Mouse (Mus musculus): ENCODE measurements around the gene Des. TPM values are rescaled to one million over a fixed set of nuclear protein-coding genes. Genes with fewer than 3 reads are reported as not detected.

The Des gene
- under 1 TPM; 0.11 to 0.38 TPM for total RNA-seq (2023)

DNA sequence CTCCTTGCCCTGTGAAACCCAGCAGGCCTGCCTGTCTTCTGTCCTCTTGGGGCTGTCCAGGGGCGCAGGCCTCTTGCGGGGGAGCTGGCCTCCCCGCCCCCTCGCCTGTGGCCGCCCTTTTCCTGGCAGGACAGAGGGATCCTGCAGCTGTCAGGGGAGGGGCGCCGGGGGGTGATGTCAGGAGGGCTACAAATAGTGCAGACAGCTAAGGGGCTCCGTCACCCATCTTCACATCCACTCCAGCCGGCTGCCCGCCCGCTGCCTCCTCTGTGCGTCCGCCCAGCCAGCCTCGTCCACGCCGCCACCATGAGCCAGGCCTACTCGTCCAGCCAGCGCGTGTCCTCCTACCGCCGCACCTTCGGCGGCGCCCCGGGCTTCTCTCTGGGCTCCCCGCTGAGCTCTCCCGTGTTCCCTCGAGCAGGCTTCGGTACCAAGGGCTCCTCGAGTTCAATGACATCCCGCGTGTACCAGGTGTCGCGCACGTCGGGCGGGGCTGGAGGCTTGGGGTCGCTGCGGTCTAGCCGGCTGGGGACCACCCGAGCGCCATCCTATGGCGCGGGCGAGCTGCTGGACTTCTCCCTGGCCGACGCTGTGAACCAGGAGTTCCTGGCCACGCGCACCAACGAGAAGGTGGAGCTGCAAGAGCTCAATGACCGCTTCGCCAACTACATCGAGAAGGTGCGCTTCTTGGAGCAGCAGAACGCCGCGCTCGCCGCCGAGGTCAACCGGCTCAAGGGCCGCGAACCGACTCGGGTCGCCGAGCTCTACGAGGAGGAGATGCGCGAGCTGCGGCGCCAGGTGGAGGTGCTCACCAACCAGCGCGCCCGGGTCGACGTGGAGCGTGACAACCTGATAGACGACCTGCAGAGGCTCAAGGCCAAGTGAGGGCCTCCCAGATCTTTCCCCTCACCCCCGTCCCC, at the start of gene Des:
Des (plus strand) TSS at position 218 of the 920 bp plus-strand sequence.

DNA sequence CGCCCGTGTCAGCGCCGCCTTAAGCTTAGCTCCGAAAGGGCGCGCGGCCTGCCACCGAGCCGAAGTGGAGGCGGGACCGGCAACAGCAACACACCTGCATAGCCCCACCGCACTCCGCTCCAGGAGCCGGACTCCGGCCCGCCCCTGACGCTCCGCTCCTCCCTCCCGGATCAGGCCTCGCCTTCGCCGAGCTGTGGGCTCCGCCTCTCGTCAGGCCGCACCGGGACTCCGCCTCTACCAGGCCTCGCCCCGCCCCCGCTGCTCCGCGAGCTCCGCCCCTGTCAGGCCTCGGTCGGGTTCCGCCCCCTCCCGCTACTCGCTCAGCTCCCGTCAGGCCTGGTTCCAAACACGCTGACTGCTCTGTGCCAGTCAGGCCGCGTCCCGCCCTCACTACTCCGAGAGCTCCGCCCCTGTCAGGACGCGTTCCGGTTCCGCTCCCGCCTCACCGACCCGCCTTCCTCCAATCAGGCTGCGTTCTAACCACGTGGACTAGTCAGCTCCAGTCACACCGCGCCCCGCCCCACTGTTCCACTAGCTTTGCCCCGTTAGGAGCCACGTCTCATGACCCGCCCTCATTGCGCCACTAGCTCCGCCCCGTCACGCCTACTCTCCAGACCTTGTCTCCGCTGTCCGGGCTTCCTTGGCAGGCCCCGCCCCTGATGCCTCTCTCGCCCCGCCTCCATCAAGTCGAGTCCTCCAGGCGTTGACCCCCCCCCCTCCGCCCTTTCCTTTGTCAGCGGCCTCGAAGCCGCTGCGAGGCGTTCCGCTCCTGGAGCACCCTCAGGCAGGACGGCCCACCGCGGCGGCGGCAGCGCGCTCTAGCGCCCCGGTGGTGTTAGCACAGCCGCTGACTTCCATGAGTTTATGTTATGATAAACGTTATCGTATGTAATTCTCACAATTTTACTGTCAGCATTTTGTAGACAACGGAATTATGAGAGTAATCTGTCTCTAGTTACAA, 42.6 kb upstream of the Des start, which contains the start of gene Dnpep:
Dnpep (minus strand) TSS at position 750 of the 961 bp plus-strand sequence.

DNA sequence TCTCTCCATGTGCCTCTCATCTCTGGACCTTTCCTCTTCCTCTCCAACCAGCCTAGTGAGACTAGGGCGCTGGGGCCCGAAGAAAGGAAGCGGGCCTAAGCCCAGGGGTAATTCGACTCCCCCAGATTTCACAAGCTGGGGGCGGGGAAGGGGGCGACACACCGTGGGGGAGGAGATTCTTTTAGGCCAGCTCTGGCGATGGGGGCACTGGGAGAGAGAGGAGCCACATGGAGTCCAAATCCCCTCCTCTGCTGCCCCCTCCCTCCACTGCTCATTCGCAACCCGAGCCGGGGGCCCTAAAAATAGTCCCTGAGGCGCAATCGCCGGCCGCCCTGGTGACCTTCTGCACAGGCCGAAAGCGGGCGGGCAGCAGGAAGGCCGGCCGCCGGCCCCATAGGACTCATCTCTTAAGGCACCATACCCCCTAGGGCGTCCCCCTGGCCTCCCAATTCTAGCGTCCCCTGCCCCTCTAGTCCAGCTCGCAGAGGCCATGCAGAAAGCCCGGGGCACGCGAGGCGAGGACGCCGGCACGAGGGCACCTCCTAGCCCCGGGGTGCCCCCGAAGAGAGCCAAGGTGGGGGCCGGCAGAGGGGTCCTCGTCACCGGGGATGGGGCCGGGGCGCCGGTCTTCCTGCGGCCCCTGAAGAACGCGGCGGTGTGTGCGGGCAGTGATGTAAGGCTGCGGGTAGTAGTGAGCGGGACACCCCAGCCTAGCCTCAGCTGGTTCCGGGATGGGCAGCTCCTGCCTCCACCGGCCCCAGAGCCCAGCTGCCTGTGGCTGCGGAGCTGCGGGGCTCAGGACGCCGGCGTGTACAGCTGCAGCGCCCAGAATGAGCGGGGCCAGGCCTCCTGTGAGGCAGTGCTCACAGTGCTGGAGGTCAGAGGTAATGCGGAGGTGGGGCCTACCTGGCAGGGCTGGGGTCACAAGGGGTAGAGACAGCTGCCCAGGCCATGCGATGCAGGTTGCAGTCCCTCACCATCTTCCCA, 15.1 kb downstream of the Des start, which contains the start of gene Speg:
Speg (plus strand) TSS at position 348 of the 987 bp plus-strand sequence.

Other genes starting within 250 kb of the Des start
- gene Nhej1, start 235.1 kb upstream of the Des start, total RNA-seq (2023): 1 to 10 TPM; 6.2 to 7.5 TPM
- 1 to 10 TPM in 1 of 2 experiments, under 1 TPM in 1; 0.97 to 1.7 TPM for gene Slc23a3, start 226.4 kb upstream of the Des start, total RNA-seq (2023)
- gene Cnppd1, start 217.6 kb upstream of the Des start, total RNA-seq (2023): 100 to 1,000 TPM; 107 to 118 TPM
- gene Retreg2, start 217.6 kb upstream of the Des start, total RNA-seq (2023): 10 to 100 TPM; 67.3 to 75.8 TPM
- gene Zfand2b, start 191.7 kb upstream of the Des start, total RNA-seq (2023): 10 to 100 TPM; 52.0 to 53.7 TPM
- 10 to 100 TPM in 1 of 2 experiments, 1 to 10 TPM in 1; 9.1 to 15.4 TPM for gene Abcb6, start 179.9 kb upstream of the Des start, total RNA-seq (2023)
- gene Ankzf1, start 168.2 kb upstream of the Des start, total RNA-seq (2023): 10 to 100 TPM; 20.1 to 20.9 TPM
- gene Atg9a, start 168.1 kb upstream of the Des start, total RNA-seq (2023): 10 to 100 TPM; 69.5 to 69.6 TPM
- gene Glb1l, start 149.5 kb upstream of the Des start, total RNA-seq (2023): 10 to 100 TPM; 20.6 to 23.3 TPM
- gene Stk16, start 149.5 kb upstream of the Des start, total RNA-seq (2023): 100 to 1,000 TPM; 136 to 150 TPM
- gene Tuba4a, start 140.5 kb upstream of the Des start, total RNA-seq (2023): 100 to 1,000 TPM; 408 to 432 TPM
- gene A630095N17Rik, start 128.2 kb upstream of the Des start, total RNA-seq (2023): not detected
- gene Dnajb2, start 123.9 kb upstream of the Des start, total RNA-seq (2023): 10 to 100 TPM; 13.0 to 17.9 TPM
- not detected for gene Ptprn, start 95.8 kb upstream of the Des start, total RNA-seq (2023)
- not detected for gene Resp18, start 81.9 kb upstream of the Des start, total RNA-seq (2023)
- 10 to 100 TPM; 26.2 to 31.6 TPM for gene Dnpep, start 42.3 kb upstream of the Des start, total RNA-seq (2023)
- not detected for gene Speg, start 15.0 kb downstream of the Des start, total RNA-seq (2023)
- 10 to 100 TPM; 46.4 to 47.9 TPM for gene Gmppa, start 75.6 kb downstream of the Des start, total RNA-seq (2023)
- not detected for gene Asic4, start 90.1 kb downstream of the Des start, total RNA-seq (2023)
- 1 to 10 TPM; 1.2 to 1.5 TPM for gene Chpf, start 119.0 kb downstream of the Des start, total RNA-seq (2023)
- gene Tmem198, start 119.2 kb downstream of the Des start, total RNA-seq (2023): not detected
- under 1 TPM in 1 of 2 experiments, not detected in 1; 0.24 TPM for gene Obsl1, start 146.1 kb downstream of the Des start, total RNA-seq (2023)
- not detected for gene Inha, start 146.7 kb downstream of the Des start, total RNA-seq (2023)
- 10 to 100 TPM; 32.4 to 36.6 TPM for gene Stk11ip, start 161.2 kb downstream of the Des start, total RNA-seq (2023)
- gene Slc4a3, start 185.9 kb downstream of the Des start, total RNA-seq (2023): under 1 TPM in 1 of 2 experiments, not detected in 1; 0.13 TPM